Mouse (Mus musculus): ENCODE data around the gene Asb5.
"Not testable (repeated sequence)": the region's sequence is repeated elsewhere in the genome, so short reads cannot be mapped to it uniquely, and the experiment has no call there.

Gene Asb5

DNA sequence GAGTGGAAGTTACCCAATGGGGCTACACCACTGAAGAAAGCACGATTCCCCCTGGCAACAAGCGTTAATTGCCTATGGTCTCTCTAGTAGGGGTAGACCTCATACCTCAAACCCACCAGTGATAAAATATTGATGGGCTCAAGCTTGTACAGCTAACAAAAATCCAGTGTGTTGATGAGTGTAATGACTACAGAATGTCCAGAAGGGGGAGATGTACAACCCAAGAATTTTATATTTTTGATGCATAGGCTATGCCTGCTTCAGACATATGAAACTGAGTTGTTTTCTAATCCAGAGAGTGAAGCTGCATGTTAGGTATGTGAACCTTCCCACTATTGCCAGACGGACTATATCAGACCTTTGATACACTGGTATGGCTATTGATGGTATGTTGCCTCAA, 7.9 kb downstream of the Asb5 start:
- no peak for DNase-seq (ENCODE audit: low spot score in 2 of 2)

DNA sequence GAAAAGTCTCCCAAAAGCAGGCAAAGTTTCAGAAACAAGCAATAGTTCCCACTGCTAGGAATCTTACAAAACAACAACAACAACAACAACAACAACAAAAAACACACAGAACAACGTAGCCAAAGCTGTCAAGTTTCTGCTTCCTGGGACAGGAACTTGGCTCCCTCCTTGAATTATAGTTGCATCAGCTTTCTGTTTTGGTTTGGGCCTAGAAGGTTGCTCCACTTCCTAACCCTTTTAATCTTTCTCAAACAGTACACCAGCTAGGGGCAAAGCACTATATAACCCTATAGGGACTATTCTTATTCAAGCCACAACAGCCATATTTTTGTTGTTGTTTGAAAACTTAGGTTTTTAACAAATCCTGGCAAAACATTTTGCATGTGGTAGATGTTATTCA, 12.0 kb downstream of the Asb5 start:
- DNase-seq (ENCODE audit: low spot score in 2 of 2) = no peak

DNA sequence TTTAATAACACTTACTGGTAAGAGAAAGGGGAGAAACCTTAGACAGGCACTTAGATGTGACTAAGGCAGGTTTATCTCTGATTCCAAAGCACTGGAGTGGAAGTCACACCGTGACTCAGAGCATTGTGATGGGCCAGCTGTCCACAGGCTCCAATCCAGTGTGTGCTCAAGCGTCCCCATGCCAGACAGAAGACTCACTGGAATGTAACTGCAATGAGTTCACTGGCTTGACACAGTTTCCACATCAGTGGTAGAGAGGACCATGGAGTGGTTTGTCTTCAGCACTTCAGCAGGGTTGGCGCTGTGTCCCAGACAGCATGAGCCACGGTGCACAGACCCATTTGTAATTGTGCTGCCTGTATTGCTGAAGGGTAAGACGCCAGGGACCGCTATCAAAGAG, 19.0 kb downstream of the Asb5 start:
- no peak for DNase-seq (ENCODE audit: low spot score in 2 of 2)

DNA sequence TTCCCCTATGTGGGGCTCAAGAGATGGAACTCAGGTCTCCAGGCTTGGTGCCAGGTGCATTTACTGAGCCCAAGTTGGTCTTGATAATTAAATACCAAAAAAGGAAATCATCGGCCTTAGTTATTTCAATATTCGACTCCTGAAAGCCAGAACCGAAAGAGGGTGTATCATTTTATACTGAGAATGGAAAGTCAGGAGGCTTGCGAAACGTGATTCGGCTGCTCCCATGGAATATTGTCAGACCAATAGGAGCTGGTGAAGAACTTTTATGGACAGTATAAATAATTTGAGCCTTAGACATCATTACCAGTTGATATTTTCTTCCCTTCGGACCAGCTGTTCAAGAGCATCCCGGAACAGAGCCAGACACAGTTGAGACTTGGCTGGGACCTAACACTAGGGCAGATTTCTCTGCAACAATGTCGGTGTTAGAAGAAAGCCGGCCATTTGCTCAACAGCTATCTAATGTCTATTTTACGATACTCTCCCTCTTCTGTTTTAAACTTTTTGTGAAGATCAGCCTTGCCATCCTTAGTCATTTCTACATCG, 20.7 kb downstream of the Asb5 start:
- no peak for DNase-seq (ENCODE audit: low spot score in 2 of 2)

DNA sequence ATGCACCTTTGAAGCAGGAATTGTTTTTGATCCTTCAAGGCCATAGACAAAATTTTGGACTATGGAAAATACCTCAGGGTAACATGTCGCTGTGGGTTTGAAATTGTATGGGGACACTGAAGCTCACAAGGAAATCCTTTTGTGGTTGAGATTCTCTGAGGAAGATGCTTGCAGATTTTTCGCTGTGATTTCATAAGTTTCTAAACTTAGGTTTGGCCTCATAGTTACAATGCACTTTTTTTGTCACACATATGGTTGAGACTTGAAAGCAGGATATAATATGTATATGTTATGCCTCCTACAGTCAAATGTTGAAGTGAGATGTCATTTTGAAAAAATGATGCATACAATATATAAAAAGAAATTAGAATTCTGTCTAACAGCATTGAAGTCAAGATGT, 25.5 kb downstream of the Asb5 start:
- DNase-seq (ENCODE audit: low spot score in 2 of 2) = no peak

DNA sequence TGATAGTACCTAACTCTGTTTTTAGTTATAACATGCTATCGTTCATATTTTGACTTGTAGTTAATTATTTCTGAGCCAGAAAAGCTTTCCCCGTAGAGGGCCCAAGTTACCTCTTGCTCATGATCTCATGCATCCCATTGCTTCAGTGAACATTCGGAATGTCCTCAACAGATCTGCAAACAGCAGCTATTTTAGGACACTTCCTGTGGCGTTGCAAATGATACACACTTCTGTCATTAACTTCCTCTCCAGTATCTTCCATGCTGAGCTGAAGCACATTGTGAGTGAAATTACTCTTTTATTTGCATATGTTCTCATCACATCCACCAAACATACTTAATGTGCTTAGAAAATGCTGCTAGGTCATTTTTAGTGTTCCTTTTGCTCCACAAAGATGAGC, 32.8 kb downstream of the Asb5 start:
- no peak for DNase-seq (ENCODE audit: low spot score in 2 of 2)

DNA sequence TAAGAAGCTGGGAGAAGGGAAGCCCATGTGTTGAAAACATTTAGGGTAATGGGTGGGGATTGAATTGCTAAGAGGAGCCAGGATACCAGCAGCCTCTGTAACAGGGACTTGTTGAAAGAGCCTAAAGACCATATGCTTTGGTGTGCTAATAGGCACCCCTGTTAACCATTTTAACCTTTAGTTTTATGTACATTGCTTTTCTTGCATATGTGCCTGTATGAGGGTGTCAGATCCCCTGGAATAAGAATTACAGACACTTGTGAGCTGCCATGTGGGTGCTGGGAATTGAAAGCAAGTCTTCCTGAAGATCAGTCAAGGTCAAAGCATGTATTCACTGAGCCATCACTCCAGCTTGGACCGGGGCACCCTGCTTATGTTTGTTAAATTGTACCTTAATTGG, 35.8 kb downstream of the Asb5 start:
- no peak for DNase-seq (ENCODE audit: low spot score in 2 of 2)

DNA sequence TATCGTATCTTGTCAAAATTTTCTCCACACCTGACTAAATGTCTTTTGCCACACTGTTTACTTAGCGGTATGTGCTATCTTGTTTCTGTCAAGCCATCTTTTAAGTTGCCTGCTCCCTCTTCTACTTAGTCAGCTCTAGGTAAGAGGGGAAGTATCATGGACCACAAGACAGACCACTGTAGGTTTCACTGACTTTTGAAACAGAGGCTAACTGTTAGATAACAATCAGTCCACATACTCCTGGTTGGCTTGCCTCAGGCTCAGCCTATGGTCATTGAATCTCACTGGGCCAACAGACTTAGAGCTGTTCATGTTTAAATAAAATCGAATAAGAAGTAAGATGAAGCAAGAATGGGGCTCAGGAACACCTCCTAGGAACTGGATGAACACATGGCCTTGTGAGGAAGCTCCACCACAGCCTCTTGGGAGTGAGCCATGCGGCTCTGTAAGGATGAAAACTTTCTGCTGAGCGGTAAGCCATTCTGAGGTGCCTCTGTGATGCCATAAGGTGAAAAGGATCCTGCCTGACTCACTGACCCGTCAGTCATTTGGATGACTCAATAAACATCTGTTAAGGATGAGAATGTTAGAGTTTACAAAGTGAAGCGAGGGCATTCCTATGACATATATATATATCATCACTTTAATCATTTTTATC, 36.4 kb downstream of the Asb5 start:
- no peak for DNase-seq (ENCODE audit: low spot score in 2 of 2)

DNA sequence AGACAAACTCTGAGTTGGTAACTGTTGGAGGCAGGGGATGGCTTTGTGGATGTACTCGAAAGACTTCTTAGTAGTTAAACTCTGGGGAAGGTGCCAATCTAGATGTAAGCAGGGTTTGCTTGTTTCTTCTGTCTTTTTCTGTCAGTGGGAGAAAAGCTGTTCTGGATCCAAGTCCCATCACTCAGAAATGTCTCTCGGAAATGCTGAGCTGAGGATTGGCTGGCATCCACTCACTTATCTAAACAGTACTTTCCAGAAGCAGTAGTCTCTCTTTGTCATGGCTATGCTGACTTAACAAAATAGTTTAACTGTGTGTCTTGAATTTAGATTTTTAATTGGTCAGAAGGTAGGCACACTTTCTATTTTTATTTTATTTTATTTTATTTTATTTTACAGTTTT, 37.8 kb downstream of the Asb5 start:
- DNase-seq (ENCODE audit: low spot score in 2 of 2) = no peak

DNA sequence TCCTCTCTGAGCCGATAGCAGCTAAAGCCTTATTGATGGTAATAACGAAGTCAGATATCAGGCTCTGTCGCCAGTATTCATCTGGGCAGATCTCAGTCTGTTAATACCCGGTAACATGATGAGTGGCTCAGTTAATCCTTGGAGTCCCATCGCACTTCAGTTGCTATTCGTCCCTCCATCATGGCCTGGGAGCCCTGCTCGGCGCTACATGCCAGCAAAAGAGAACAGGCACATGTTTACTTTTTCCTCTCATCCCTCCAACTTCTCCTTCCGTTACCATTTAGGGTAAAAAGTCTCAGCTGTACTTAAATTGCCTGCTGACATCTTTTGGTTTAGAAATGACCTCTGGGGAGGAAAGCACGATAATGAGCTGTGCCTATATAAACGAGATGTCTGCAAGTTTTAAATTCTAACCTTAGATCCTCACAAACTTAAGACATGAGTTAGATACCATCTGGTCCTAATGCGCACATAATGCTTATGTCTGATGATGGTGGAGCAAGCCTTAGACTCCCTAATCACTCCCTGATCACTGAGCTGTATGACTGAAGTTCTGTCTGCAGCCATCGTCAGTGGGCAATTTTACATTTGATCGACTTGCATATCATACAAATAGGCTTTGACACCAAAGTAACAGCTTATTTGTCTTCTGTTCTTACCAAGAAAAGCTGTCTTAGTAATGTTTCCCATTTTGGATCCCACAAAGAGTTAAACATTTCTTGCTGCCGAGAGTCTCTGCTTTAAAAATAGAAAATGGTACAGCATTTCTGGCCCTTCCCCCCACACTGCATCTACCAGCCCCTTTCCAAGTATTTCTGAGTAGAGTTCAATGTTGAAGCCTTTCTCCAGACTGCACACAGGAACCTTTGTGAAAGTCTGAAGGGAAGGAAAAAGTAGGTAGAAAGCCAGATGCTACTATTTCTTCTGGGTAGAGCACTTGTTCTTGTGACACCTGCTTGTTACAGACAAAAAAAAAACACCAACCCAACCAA, 41.5 kb downstream of the Asb5 start:
- DNase-seq (ENCODE audit: low spot score in 2 of 2) = no peak

DNA sequence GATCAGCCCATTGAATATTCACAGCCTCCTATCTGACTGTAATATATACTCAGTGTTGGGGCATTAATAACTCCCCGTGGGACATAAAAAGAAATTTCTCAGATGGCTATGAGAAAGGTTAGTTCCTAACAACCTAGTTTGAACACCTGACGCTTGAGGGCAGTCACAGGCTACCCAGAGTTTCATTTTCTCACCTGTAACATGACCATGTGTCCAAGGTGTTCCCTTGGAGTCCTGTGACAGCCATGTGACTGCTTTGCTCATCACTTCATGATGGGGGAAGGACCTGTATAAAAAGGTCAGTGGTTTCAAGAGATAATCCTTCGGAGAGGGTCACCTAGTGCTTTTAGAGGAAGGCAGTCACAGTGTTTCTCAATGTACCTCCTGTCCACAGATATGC, 52.1 kb downstream of the Asb5 start:
- DNase-seq (ENCODE audit: low spot score in 2 of 2) = no peak

DNA sequence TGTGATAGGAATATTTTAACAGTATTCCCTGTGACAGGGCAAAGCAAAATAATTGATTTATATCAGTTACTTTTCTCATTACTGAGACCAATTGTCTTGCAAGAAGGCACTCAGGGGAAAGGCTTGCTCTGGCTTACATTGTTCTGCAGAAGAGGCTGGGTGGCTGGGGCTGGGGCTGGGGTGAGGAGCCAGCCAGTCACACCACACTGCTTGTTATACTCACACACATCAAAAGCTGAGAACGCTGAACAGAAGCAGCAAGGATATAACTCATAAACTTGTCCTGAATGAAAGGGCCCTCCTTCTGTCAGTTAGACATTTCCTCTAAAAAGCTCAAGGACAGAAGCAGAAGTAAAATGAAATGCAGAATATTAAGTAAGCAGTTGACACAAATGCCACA, 53.5 kb downstream of the Asb5 start:
- DNase-seq (ENCODE audit: low spot score in 2 of 2) = no peak

DNA sequence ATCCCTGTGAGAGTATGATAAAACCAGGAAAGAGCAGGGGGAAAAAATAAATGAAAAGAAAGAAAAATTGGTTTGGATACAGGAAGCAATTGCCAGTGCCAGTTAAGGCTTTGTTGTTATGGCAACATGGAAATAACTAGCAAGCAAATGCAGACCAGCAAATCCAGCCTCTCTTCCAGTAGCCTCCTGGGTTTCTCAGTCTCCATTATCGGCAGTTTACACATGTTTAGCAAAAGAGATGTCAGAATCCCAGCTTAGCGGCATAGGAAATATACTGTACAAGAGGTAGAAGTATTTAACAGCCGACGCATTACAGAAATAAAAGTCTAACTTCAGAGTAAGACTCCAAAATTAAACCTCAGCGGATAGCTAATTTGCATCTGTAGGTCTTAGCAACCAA, 65.3 kb downstream of the Asb5 start:
- no peak for DNase-seq (ENCODE audit: low spot score in 2 of 2)

DNA sequence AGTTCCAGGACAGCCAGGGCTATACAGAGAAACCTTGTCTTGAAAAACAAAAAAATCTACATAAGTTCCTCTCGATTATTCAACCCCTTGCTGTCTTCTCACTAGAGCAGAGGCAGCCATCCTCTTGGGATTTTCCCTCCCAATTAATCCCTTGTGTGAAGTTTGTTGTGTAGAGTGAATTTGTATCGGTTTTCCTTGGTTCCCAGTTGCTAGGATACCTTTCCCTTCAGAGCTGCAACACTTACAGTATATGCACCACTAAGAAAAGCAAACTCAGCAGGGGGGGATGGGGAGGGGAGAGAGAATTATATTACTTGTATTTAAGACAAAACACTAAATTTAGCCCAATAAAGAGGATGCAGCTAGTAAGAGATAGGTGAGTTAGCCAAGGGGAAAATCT, 66.7 kb downstream of the Asb5 start:
- no peak for DNase-seq (ENCODE audit: low spot score in 2 of 2)

DNA sequence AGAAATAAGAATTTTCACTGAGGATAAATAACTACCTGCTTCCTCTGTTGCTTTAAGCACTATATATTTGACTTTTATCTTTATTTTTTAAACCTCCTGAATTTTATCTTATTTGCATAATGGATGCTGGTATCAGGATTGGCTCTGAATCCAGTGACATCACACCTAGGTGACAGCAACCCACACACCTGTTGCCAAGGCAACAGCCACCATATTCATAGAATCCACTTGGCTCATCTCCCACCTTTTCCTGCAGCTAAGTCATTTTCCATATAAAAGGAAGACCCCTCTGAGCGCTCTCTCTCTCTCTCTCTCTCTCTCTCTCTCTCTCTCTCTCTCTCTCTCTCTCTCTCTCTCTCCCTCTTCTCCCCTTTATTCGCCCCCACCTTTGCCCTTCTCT, 67.6 kb downstream of the Asb5 start:
- DNase-seq (ENCODE audit: low spot score in 2 of 2) = no peak

DNA sequence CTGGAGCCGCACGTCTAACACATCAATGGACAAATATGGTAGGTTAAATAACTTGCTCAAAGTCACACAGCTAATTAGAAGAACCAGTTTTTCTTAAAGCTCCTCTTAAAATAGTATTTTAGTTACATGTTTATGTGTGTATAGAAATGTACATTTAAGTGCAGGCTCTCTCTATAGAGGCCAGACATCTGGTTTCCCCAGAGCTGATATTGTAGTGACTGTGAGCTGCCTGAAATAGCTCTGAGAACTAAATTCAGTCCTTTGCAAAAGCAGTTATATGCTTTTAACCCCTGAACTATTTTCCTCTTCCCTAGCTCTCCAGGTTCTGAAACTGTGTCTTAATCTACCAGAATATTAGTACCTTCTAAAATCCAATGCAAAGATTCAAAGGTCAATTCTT, 68.0 kb downstream of the Asb5 start:
- DNase-seq (ENCODE audit: low spot score in 2 of 2) = no peak

DNA sequence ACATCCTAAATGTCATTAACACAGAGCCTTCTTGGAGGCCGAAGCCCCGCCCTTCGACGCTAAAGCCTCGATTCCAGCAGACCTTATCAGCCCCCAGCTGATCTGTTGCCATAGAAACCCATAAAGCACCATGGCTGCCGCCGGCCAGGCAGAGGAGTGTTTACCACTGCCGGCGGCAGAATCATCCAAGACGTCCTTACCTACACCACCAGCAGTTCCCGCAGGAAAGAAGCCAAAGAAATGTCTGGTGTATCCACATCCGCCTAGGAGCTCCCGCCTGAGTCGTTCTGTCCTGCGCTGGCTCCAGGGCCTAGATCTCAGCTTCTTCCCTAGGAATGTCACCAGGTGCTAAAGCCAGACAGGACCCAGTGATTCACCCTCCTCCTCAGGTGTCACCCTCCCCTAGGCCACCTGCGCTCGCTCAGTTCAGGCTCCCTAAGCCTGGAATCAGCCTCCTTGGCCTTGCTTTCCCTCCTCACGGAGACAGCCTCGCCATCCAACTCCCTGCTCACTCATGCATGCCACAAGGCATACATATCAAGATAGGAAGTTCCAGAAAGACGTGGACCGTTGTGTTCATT, 71.4 kb downstream of the Asb5 start, which contains the start of gene Spata4:
Spata4 (plus strand) TSS at position 111 of the 581 bp plus-strand sequence.
- DNase-seq (ENCODE audit: low spot score in 2 of 2) = peak in 1 of 2 experiments; percentile 28

DNA sequence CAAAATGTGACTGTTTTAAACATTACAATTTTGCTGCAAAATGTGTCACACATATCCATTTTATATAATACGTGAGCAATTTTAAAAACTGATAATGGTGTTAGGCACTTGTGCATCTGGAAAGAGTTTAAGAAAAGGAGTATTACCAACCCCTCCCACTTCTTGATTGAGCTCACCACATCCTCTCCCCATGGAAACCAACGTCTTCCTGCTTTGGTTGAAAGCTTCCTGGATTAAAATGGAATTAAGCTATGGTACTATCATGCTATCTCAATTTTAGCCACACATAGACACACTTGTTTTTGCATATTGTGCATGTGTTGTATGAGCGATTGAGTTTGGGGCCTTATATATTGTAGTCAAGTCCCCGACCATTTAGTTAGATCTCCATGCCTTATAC, 74.1 kb downstream of the Asb5 start:
- no peak for DNase-seq (ENCODE audit: low spot score in 2 of 2)

DNA sequence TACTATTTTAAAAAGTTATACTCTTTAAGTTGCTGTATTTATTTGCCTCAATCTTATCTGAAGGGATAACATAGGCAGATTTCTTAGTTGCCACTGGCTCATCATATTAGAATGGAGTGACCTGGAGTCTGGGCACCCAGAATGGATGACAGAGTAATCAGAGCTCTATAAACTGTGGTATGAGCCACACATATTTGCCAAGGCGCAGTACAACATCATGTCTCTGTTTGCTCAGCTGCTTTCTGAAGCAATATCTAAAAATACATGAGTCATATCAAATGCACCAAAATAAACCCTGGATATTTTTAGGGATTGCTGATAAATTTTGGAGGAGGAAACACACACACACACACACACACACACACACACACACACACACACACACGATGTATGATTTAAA, 80.0 kb downstream of the Asb5 start:
- DNase-seq (ENCODE audit: low spot score in 2 of 2) = no peak

DNA sequence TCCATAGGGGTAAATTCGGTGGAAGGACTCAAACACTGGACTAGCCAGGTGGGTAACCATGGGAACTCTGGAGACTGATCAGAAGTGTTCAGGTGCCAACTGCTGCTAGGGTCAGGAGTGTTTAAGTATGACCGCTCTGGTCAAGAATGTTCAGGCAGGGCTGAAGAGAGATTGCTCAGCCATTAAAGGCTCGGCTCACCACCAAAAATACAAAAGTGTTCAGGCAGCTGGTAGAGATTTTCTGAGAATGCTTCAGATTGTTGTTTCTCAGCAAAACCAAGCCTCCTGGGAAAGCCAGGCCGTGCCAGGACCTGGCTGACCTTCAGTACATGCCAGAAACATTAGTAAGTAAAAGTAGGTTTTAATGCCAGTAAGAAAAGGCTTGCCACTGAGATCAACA, 80.9 kb downstream of the Asb5 start:
- DNase-seq (ENCODE audit: low spot score in 2 of 2) = no peak

DNA sequence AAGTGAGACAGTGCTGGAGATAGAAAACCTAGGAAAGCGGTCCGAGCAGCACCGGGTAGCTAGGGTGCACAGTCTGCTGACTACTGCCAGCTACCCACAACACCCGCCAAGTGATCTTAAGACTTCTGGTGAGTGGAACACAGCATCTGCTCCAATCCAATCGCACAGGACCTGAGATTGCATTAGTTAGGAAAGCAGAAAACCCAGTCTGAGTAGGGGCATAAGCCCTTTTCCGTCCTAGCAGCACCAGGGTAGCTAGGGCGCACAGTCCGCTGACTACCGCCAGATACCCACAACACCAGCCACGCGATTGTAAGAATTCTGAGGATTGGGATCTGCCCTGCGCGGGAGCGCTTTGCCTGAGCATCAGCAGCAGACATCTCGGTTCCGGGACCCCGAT, 87.3 kb downstream of the Asb5 start:
- not testable (repeated sequence) for DNase-seq (ENCODE audit: low spot score in 2 of 2)
